8 mouse cellular contexts compared by ENCODE assay signal in genomic region chr5:131643176-131644174, GRCm38 (mm10).
A peak's percentile ranks its signal among the peaks of the same experiment; 100 is the strongest.
DNase-seq lines count a peak whose midpoint lies in the region; ATAC-seq lines count a peak whose summit lies in the region.

No protein-coding gene starts in this region.

- DNase-seq in cerebellum, adult 9-11 months, result peak; percentile 30
- peak; percentile 72 for DNase-seq in hindbrain, embryonic 14.5 days (ENCODE audit: low spot score)
- peak; percentile 59 to 68 for DNase-seq in layer of hippocampus, postnatal 36 days
- peak; percentile 76 for DNase-seq in neural tube, embryonic 11.5 days (ENCODE audit: low spot score)
- DNase-seq in adrenal gland, postnatal 10 days, result no peak
- no peak for DNase-seq in thymus, postnatal 25 days

- H3K9me3 ChIP-seq in forebrain, embryonic 13.5 days (replicated peaks), result no peaks in the 10 kb centered on the region
- no peaks in the 10 kb centered on the region for H3K9me3 ChIP-seq in hindbrain, embryonic 14.5 days (ENCODE audit: control insufficient read depth, low read length)
- H3K9me3 ChIP-seq in neural tube, embryonic 11.5 days (ENCODE audit: control insufficient read depth, low read length), result no peaks in the 10 kb centered on the region

- H3K27me3 ChIP-seq in forebrain, embryonic 13.5 days, result no peaks in the 10 kb centered on the region
- no peaks in the 10 kb centered on the region for H3K27me3 ChIP-seq in hindbrain, embryonic 14.5 days (ENCODE audit: control insufficient read depth, insufficient read depth, low read length)
- 0 out of 2 replicates have a peak, but pooled peaks cover 2% of the 10 kb centered on the region for H3K27me3 ChIP-seq in neural tube, embryonic 11.5 days (ENCODE audit: control insufficient read depth, insufficient read depth, low read length)

- no peak overlapping the region for H3K4me3 ChIP-seq in forebrain, embryonic 13.5 days
- no peak overlapping the region for H3K4me3 ChIP-seq in hindbrain, embryonic 14.5 days (replicated peaks; ENCODE audit: low read length)
- no peak overlapping the region for H3K4me3 ChIP-seq in neural tube, embryonic 11.5 days (ENCODE audit: low read depth, low read length)

- H3K27ac ChIP-seq in forebrain, embryonic 13.5 days, result peak overlapping the region; percentile 90
- peak overlapping the region; percentile 49 for H3K27ac ChIP-seq in hindbrain, embryonic 14.5 days
- peak overlapping the region; percentile 47; the same call in 1 of the 2 replicates for H3K27ac ChIP-seq in neural tube, embryonic 11.5 days (ENCODE audit: low read depth, low read length)

- 11% methylated on average over 23 of the region's 23 CpGs for WGBS in forebrain, embryonic 13.5 days
- WGBS in hindbrain, embryonic 14.5 days, result 12% methylated on average over 23 of the region's 23 CpGs
- WGBS in neural tube, embryonic 11.5 days, result 31% methylated on average over 23 of the region's 23 CpGs

- no peaks in the 10 kb centered on the region for H3K36me3 ChIP-seq in forebrain, embryonic 13.5 days (ENCODE audit: poor library complexity, severe bottlenecking)
- no peaks in the 10 kb centered on the region for H3K36me3 ChIP-seq in hindbrain, embryonic 14.5 days (replicated peaks; ENCODE audit: control insufficient read depth, insufficient read depth)
- H3K36me3 ChIP-seq in neural tube, embryonic 11.5 days (ENCODE audit: control insufficient read depth, insufficient read depth, low read length), result no peaks in the 10 kb centered on the region

- peak overlapping the region; percentile 39 for H3K4me2 ChIP-seq in forebrain, embryonic 13.5 days
- no peak overlapping the region for H3K4me2 ChIP-seq in hindbrain, embryonic 14.5 days (replicated peaks)
- no peak overlapping the region for H3K4me2 ChIP-seq in neural tube, embryonic 11.5 days (ENCODE audit: low read depth)

- peak; percentile 82 for ATAC-seq in forebrain, embryonic 13.5 days
- ATAC-seq in hindbrain, embryonic 14.5 days (ENCODE audit: low FRiP score), result peak; percentile 78
- peak; percentile 62 for ATAC-seq in neural tube, embryonic 11.5 days (ENCODE audit: insufficient read depth, low FRiP score, low TSS enrichment)
- no peak for ATAC-seq in granulocyte monocyte progenitor cell, adult 5-6 weeks (replicated peaks; ENCODE audit: poor library complexity, severe bottlenecking)

- peaks cover 75% of the 10 kb centered on the region for H3K4me1 ChIP-seq in forebrain, embryonic 13.5 days
- peaks cover 69% of the 10 kb centered on the region for H3K4me1 ChIP-seq in hindbrain, embryonic 14.5 days (replicated peaks; ENCODE audit: control insufficient read depth, insufficient read depth, low read length)
- peaks cover 47% of the 10 kb centered on the region for H3K4me1 ChIP-seq in neural tube, embryonic 11.5 days (ENCODE audit: control insufficient read depth, insufficient read depth, low read length)

- no peak overlapping the region for H3K9ac ChIP-seq in forebrain, embryonic 13.5 days
- H3K9ac ChIP-seq in hindbrain, embryonic 14.5 days, result no peak overlapping the region
- H3K9ac ChIP-seq in neural tube, embryonic 11.5 days (ENCODE audit: low read length), result no peak overlapping the region

Comparison
In these comparisons a context has a peak if more than half of its experiments do, and no peak if none do; other contexts are left out.
1. DNase-seq: peak in cerebellum, adult 9-11 months (single experiment), hindbrain, embryonic 14.5 days (single experiment), layer of hippocampus, postnatal 36 days (2 of 2) and neural tube, embryonic 11.5 days (single experiment); none in adrenal gland, postnatal 10 days (single experiment) and thymus, postnatal 25 days (single experiment).
2. Peak in every context shown above with its lines, with median percentiles within 50 percentile points of each other: H3K27ac ChIP-seq.